Mouse (Mus musculus) kidney, embryonic 15.5 days (tissue): ENCODE measurements around the gene Eif4a1. TPM values are rescaled to one million over a fixed set of nuclear protein-coding genes. Genes with fewer than 3 reads are reported as not detected.
A peak's percentile ranks its signal among the peaks of the same experiment; 100 is the strongest.

Experiments used
- ATAC-seq: fragments of 200-750 bp; cut with Nextera tagmentation; replicated peaks from 2 replicates; pipeline ENCODE4 v1.8.0; 2017; ENCODE audit warnings: moderate TSS enrichment; ENCODE audit not compliant: low FRiP score
- H3K27ac ChIP-seq: fragments of 300-500 bp; sonication (generic); 2 replicates; pipeline ENCODE4 v1.5.1; 2015; ENCODE audit warnings: mild to moderate bottlenecking, inconsistent platforms
- H3K27me3 ChIP-seq: fragments of 300-500 bp; sonication (generic); 2 replicates; pipeline ENCODE4 v1.6.1; 2015; ENCODE audit warnings: inconsistent platforms
- H3K36me3 ChIP-seq: fragments of 300-500 bp; sonication (generic); 2 replicates; pipeline ENCODE4 v1.6.1; 2015; ENCODE audit warnings: inconsistent platforms
- H3K4me1 ChIP-seq: fragments of 300-500 bp; sonication (generic); 2 replicates; pipeline ENCODE4 v1.6.1; 2015; ENCODE audit warnings: inconsistent platforms
- H3K4me2 ChIP-seq: fragments of 300-500 bp; sonication (generic); 2 replicates; pipeline ENCODE4 v1.6.1; 2015; ENCODE audit warnings: moderate library complexity, mild to moderate bottlenecking, inconsistent platforms
- H3K4me3 ChIP-seq: fragments of 300-500 bp; sonication (generic); replicated peaks from 2 replicates; pipeline ENCODE4 v1.5.1; 2015; ENCODE audit warnings: mild to moderate bottlenecking, inconsistent platforms
- H3K9ac ChIP-seq: fragments of 300-500 bp; sonication (generic); 2 replicates; pipeline ENCODE4 v1.6.1; 2015; ENCODE audit warnings: mild to moderate bottlenecking, inconsistent platforms
- H3K9me3 ChIP-seq: fragments of 300-500 bp; sonication (generic); replicated peaks from 2 replicates; pipeline ENCODE4 v1.6.1; 2016; ENCODE audit warnings: inconsistent platforms
- WGBS: fragments of 180-500 bp; shearing (Covaris S2); methylation state at CpG from one replicate; pipeline ENCODE4 v1.1.7; 2015; ENCODE audit warnings: mixed read lengths; 5-methylcytosine and 5-hydroxymethylcytosine counted together
- polyA plus RNA-seq: library from polyadenylated mRNA; unstranded; fragments of >200 nt; fragmentation: Nextera tagmentation; extraction: Ambion mirVana; gene quantifications from 2 replicates; pipeline ENCODE4 v1.2.1, GENCODE M21; 2015

Eif4a1 gene
- polyA plus RNA-seq = 586 and 589 TPM in 2 replicates

DNA sequence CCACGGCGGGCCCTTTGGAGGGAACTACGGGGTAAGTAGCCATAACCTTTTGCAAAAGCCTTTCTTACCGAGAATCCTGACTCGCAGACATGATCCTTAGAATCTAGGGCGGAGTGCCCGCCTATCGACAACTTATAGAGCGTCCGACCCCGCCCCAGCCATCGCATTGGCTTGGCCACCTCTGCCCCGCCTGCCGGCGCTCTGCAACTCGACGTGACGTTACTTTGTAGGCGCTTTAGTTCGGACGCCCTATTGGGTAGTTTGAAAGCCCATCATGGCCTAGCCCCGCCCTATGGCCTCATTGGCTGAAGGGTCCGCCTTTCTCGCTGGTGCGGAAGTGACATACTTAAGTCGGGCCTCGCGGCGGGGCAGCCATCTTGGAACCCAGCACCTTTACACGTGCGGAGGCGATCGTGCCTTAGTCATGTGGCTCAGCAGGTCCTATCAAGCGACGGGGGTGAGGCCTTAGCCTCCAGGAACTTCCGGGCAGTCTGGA, at the start of gene Eif4a1:
TSS of gene Eif4a1 (minus strand) at position 213 of the 496 bp plus-strand sequence.
- peaks cover 85% of the 10 kb centered on the region for H3K36me3 ChIP-seq
- H3K4me1 ChIP-seq = peaks cover 36% of the 10 kb centered on the region
- peak within 1 kb of the TSS; percentile 100 for H3K9ac ChIP-seq
- no peaks in the 10 kb centered on the region for H3K27me3 ChIP-seq
- WGBS = under 1% methylated on average over 36 of the region's 36 CpGs
- H3K4me2 ChIP-seq = peak within 1 kb of the TSS; percentile 70
- peak within 1 kb of the TSS; percentile 100 for H3K4me3 ChIP-seq
- no peaks in the 10 kb centered on the region for H3K9me3 ChIP-seq
- ATAC-seq = peak; percentile 98
- peak within 1 kb of the TSS; percentile 97 for H3K27ac ChIP-seq

DNA sequence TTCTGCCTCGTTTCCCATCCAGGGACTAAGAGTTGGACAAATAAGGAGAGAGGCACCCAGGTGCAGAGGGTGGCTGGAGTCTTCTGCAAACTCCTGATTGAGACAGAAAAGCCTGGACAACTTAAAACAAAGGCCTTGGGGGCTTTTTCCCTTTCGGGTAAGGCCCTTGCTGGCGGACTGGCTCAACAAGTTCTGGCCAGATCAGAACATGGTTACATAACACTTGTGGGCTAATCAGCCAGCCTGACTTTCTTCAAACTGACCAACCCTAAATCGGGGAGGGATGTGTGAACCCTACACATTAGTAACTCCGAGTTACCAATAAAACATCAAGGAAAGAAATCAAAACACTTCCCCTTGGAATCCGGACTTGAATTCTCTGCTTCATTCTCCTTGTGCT, 48.6 kb upstream of the Eif4a1 start:
- no peak overlapping the region for H3K9ac ChIP-seq
- no peak for ATAC-seq
- 55% methylated on average over 6 of the region's 6 CpGs for WGBS

DNA sequence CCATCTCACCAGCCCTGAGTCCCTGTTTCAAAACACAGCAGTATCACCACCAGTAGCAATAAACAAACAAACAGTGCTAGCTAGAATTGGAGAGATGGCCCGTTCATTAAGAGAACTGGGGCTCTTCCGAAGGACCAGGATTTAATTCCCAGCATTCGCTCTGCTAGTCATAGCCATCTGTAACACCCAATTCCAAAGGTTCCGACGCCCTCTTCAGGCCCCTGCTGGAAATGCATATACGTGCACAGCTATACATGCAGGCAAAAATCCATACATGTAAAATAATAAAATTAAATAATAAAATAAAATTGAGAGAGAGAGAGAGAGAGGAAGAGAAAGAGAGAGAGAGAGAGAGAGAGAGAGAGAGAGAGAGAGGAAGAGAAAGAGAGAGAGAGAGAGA, 47.2 kb upstream of the Eif4a1 start:
- Histone ChIP-seq H3K4me2 (no peak overlapping the region), H3K9ac (no peak overlapping the region), H3K27me3 (no peaks in the 10 kb centered on the region), H3K27ac (no peak overlapping the region), H3K4me1 (peaks cover 25% of the 10 kb centered on the region), H3K9me3 (no peaks in the 10 kb centered on the region), H3K4me3 (no peak overlapping the region), H3K36me3 (no peaks in the 10 kb centered on the region)
- no peak for ATAC-seq
- whole genome bisulfite sequencing = 76% methylated on average over 6 of the region's 6 CpGs

More for the DNA sequence above, 48.6 kb upstream of the Eif4a1 start:
- Histone ChIP-seq H3K9me3 (no peaks in the 10 kb centered on the region), H3K4me2 (no peak overlapping the region), H3K4me3 (no peak overlapping the region), H3K36me3 (no peaks in the 10 kb centered on the region), H3K4me1 (peaks cover 11% of the 10 kb centered on the region), H3K27ac (no peak overlapping the region), H3K27me3 (no peaks in the 10 kb centered on the region)

DNA sequence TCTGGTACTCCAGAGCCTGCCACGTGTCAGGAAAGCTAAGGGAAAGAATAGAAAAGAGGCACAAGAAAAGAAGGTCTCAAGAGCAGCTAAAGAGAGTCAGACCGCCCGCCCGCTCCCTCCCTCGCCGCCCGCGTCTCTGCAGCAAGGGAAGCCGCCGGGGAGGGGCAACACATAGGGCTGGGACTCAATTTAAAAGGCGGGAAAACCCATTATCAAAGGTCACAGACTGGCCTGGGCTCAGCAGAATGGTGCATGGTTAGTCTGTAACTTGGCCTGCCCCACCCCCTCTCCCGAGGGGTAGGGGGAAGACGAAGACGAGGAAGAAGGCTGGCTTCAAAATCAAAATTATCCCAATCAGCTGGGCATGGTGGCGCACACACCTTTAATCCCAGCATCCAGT, 46.4 kb upstream of the Eif4a1 start:
- H3K4me1 ChIP-seq = peaks cover 29% of the 10 kb centered on the region
- H3K9ac ChIP-seq = no peak overlapping the region
- no peak overlapping the region for H3K4me2 ChIP-seq
- H3K27ac ChIP-seq = no peak overlapping the region
- H3K27me3 ChIP-seq = no peaks in the 10 kb centered on the region
- no peak for ATAC-seq
- no peaks in the 10 kb centered on the region for H3K9me3 ChIP-seq
- H3K36me3 ChIP-seq = no peaks in the 10 kb centered on the region
- WGBS = 44% methylated on average over 15 of the region's 15 CpGs
- no peak overlapping the region for H3K4me3 ChIP-seq

DNA sequence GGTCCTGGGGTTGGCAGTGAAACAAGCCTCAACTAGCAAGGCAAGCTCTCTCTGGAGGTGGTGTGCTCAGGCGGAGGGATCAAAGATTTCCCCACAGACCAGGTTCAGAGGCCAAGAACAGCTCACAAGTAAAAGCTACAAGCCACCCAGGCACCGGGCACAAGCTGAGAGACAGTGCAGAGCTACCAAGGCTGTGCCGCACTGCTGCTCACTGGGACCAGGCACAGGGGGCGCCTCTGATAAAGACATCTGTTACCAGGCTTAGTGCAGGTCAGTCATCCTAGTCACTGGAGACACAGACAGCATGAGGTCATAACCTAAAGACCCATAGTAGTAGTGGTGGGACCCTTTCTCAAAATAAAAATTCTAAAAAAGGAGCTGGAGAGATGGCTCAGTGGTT, 44.7 kb upstream of the Eif4a1 start:
- Histone ChIP-seq H3K9ac (no peak overlapping the region), H3K9me3 (no peaks in the 10 kb centered on the region), H3K4me3 (no peak overlapping the region), H3K27me3 (no peaks in the 10 kb centered on the region), H3K36me3 (no peaks in the 10 kb centered on the region), H3K27ac (no peak overlapping the region), H3K4me2 (no peak overlapping the region), H3K4me1 (peaks cover 38% of the 10 kb centered on the region)
- 66% methylated on average over 4 of the region's 4 CpGs for WGBS
- ATAC-seq = no peak

DNA sequence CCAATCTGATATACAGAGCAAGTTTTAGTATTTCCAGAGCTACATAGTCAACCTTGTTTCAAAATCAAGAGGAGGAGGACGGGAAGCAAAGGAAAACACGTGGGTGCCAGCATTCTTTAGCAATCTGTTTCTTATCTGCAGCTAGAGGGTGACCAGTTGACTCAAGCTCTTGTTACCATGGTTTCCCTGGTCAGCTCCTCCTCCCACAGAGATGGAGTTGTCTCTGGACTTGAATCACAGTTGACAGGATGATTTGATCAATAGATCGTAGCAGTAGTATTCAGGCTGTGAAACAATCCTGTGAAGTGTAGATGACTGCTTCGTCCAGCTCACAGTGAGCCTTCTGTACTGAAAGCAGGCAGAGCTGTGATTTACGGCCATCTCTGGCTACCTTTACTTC, 43.7 kb upstream of the Eif4a1 start:
- 14% methylated on average over 5 of the region's 5 CpGs for WGBS
- H3K4me1 ChIP-seq = peaks cover 40% of the 10 kb centered on the region
- no peak overlapping the region for H3K4me3 ChIP-seq
- no peak overlapping the region for H3K9ac ChIP-seq
- peak overlapping the region; percentile 88 for H3K27ac ChIP-seq
- H3K27me3 ChIP-seq = no peaks in the 10 kb centered on the region
- no peaks in the 10 kb centered on the region for H3K9me3 ChIP-seq
- H3K36me3 ChIP-seq = no peaks in the 10 kb centered on the region
- H3K4me2 ChIP-seq = no peak overlapping the region
- ATAC-seq = no peak

DNA sequence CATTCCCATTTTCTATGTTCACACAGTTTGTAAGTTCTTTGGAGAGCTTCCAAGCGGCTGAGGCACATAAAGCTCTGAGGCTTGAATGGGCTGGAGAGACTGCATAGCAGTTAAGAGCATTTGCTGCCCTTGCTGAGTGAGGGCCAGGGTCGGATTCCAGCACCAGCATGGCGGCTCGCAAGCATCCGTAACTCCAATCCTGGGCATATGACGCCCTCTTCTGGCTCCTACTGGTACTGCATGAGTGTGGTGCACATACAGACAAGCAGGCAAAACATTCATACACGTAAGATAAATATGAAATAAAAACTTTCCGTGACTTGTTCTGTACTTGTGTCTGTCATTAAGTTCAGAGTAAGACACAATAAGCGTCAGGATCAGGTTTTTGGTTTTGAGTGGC, 43.3 kb upstream of the Eif4a1 start:
- 62% methylated on average over 9 of the region's 9 CpGs for WGBS
- H3K27ac ChIP-seq = peak overlapping the region; percentile 88

DNA sequence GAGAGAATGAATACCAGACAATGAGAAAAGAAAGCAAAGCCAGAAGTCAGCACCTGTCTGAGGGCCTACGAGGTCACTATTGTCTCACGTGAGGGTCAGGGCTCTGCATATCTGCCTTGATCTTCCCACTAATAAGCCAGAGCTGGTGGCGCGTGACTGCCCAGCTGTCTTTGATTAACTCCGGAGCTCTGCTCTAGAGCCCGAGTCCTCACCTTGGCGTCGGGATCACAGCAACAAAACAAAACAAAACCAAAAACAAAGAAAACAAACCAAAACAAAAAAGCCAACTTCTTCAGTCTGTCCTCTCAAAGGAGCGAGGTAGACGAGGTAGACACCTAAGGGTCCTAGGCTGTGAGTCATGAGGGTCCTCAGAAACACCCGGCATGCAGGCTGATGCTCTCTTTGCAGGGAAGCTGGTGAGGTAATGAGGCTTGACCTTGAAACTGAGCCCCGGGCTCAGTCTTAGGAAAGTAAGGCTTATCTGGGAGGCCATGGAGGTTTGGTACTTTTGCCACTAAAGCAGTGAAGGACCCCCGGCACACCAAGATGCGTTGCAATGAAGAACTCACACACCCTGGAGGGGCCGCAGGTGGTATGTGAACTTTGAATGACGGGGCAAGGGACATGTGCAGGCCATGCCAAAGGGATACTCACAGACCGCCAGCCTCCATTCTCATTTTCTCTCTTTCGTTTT, 42.6 kb upstream of the Eif4a1 start:
- Histone ChIP-seq H3K36me3 (no peaks in the 10 kb centered on the region), H3K4me3 (peak overlapping the region; percentile 15; the same call in 1 of the 2 replicates), H3K27me3 (no peaks in the 10 kb centered on the region), H3K4me1 (peaks cover 40% of the 10 kb centered on the region), H3K9ac (no peak overlapping the region), H3K9me3 (no peaks in the 10 kb centered on the region), H3K4me2 (peak overlapping the region; percentile 41), H3K27ac (peak overlapping the region; percentile 88)
- ATAC-seq = peak; percentile 73
- WGBS = 38% methylated on average over 18 of the region's 18 CpGs

More for the DNA sequence above, 43.3 kb upstream of the Eif4a1 start:
- Histone ChIP-seq H3K4me3 (no peak overlapping the region), H3K9ac (no peak overlapping the region), H3K36me3 (no peaks in the 10 kb centered on the region), H3K4me2 (no peak overlapping the region), H3K9me3 (no peaks in the 10 kb centered on the region), H3K27me3 (no peaks in the 10 kb centered on the region), H3K4me1 (peaks cover 40% of the 10 kb centered on the region)
- no peak for ATAC-seq

DNA sequence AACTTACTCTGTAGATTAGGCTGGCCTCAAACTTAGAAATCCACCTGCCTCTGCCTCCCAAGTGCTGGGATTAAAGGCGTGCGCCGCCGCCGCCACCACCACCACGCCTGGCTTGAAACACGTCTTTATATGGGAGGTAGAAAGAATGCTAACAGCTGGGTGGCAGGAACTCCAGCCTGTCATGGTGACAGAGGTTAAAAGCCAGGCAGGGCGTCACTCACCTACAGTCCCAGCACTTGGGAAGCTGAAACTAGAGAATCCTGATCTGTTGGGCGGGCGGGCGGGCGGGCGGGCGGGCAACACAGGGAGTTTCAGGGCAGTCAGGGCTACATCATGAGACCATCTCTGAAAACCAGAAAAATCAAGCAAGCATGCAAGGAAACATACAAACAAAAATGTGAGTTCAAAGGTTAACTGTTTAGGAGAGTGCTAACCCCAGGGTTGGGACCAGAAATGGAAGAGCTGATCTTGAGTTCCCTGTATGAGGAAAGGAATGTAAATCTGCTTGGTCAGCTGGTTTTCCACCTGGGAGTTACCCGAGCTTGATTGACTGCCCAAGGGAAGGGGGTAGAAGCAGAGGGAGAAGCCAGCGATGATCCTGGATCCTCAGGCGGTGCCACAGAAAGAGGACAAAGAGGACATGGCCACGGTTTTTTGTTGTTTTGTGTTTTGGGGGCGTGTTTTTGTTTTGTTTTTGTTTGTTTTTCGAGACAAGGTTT, 40.9 kb upstream of the Eif4a1 start:
- Histone ChIP-seq H3K27me3 (no peaks in the 10 kb centered on the region), H3K9ac (no peak overlapping the region), H3K36me3 (no peaks in the 10 kb centered on the region), H3K4me3 (no peak overlapping the region), H3K4me2 (peak overlapping the region; percentile 12; the same call in 1 of the 2 replicates), H3K9me3 (no peaks in the 10 kb centered on the region), H3K27ac (peak overlapping the region; percentile 68), H3K4me1 (peaks cover 39% of the 10 kb centered on the region)
- 58% methylated on average over 20 of the region's 20 CpGs for WGBS
- ATAC-seq = peak; percentile 55

DNA sequence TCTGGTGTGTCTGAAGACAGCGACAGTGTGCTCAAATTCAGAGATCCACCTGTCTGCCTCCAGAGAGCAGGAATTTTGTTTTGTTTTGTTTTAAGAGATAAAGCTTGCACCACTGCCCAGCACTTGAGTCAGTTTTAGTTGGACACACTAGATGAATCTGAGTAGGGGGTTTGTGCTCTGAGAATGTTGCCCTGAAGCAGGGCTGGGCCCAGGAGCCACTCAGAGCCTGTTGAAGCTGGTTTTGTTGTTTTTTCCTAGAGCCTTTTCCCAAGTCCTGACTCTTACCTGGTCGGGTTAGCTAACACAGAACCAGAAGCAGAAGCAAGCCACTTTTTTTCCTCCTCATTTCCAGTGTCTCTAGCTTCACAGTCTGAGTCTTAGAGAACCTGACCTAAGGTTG, 38.9 kb upstream of the Eif4a1 start:
- Histone ChIP-seq H3K27me3 (no peaks in the 10 kb centered on the region), H3K4me2 (no peak overlapping the region), H3K27ac (no peak overlapping the region), H3K9ac (no peak overlapping the region), H3K36me3 (no peaks in the 10 kb centered on the region), H3K9me3 (no peaks in the 10 kb centered on the region), H3K4me3 (no peak overlapping the region), H3K4me1 (peaks cover 37% of the 10 kb centered on the region)
- 67% methylated on average over 2 of the region's 2 CpGs for WGBS
- ATAC-seq = no peak

DNA sequence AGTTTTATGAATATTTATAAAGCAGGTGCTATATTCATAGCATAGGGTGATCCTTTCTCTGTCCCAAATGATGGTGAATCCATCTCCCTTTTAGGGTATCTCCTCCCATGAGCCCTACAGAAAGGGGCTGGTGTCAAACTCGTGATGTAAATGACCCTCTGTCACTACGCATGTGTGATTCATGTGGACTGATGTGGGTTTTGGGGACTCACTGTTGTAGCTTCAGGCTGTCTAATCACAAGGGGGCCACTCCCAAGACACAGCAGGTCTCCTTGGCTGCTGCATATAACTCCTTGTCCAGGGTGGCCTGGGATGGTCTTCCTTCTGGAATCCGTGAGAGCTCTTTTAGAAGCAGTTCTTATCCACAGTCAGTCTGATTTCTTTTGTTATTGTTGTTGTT, 38.2 kb upstream of the Eif4a1 start:
- peaks cover 30% of the 10 kb centered on the region for H3K4me1 ChIP-seq
- no peaks in the 10 kb centered on the region for H3K36me3 ChIP-seq
- H3K27ac ChIP-seq = no peak overlapping the region
- WGBS = 72% methylated on average over 3 of the region's 3 CpGs
- no peaks in the 10 kb centered on the region for H3K9me3 ChIP-seq
- H3K4me2 ChIP-seq = no peak overlapping the region
- no peak for ATAC-seq
- no peaks in the 10 kb centered on the region for H3K27me3 ChIP-seq
- H3K9ac ChIP-seq = no peak overlapping the region
- no peak overlapping the region for H3K4me3 ChIP-seq
